Mouse (Mus musculus) cerebellum, adult 18-20 months (tissue): ENCODE data around the gene Rbl2.

Experiments
- DNase-seq, 2 experiments: peaks; one replicate each; pipeline ENCODE4 v3.0.0; 2021

Gene Rbl2

GRCm38 (mm10) chr8:91171605-91172004 lies 101.7 kb downstream of the Rbl2 start:
- DNase-seq = no peak
